Mouse (Mus musculus): ENCODE results near the gene Ctdnep1.

Gene Ctdnep1

GRCm38 (mm10) chr11:69981141-69981762 lies at the start of gene Ctdnep1:
TSS of gene Ctdnep1 (plus strand) at chr11:69981156.
- no peak for DNase-seq (ENCODE audit: low read depth, low spot score)

GRCm38 (mm10) chr11:69931769-69932168 lies 49.2 kb upstream of the Ctdnep1 start:
- no peak for DNase-seq (ENCODE audit: low read depth, low spot score)

GRCm38 (mm10) chr11:69932254-69932653 lies 48.7 kb upstream of the Ctdnep1 start:
- DNase-seq (ENCODE audit: low read depth, low spot score), result no peak

GRCm38 (mm10) chr11:69933066-69933465 lies 47.9 kb upstream of the Ctdnep1 start:
- no peak for DNase-seq (ENCODE audit: low read depth, low spot score)

GRCm38 (mm10) chr11:69934169-69934568 lies 46.8 kb upstream of the Ctdnep1 start:
- no peak for DNase-seq (ENCODE audit: low read depth, low spot score)

- no peak for DNase-seq (ENCODE audit: low read depth, low spot score)
These were observed 46.3 kb upstream of the Ctdnep1 start for GRCm38 (mm10) chr11:69934681-69935080.

GRCm38 (mm10) chr11:69935137-69935879 lies 45.6 kb upstream of the Ctdnep1 start, which contains the start of gene Ybx2:
TSS of gene Ybx2 (plus strand) at chr11:69935796.
- DNase-seq (ENCODE audit: low read depth, low spot score), result peak; percentile 85

- no peak for DNase-seq (ENCODE audit: low read depth, low spot score)
These were observed 44.8 kb upstream of the Ctdnep1 start for GRCm38 (mm10) chr11:69936156-69936555.

GRCm38 (mm10) chr11:69936714-69937347 lies 44.1 kb upstream of the Ctdnep1 start:
- no peak for DNase-seq (ENCODE audit: low read depth, low spot score)

- no peak for DNase-seq (ENCODE audit: low read depth, low spot score)
These were observed 43.6 kb upstream of the Ctdnep1 start for GRCm38 (mm10) chr11:69937385-69937784.

GRCm38 (mm10) chr11:69937834-69938233 lies 43.1 kb upstream of the Ctdnep1 start:
- no peak for DNase-seq (ENCODE audit: low read depth, low spot score)

- no peak for DNase-seq (ENCODE audit: low read depth, low spot score)
These were observed 42.5 kb upstream of the Ctdnep1 start for GRCm38 (mm10) chr11:69938401-69938979.

GRCm38 (mm10) chr11:69939181-69939580 lies 41.8 kb upstream of the Ctdnep1 start:
- DNase-seq (ENCODE audit: low read depth, low spot score), result no peak

- no peak for DNase-seq (ENCODE audit: low read depth, low spot score)
These were observed 41.2 kb upstream of the Ctdnep1 start for GRCm38 (mm10) chr11:69939731-69940130.

- no peak for DNase-seq (ENCODE audit: low read depth, low spot score)
These were observed 40.0 kb upstream of the Ctdnep1 start for GRCm38 (mm10) chr11:69940962-69941361.

- DNase-seq (ENCODE audit: low read depth, low spot score), result no peak
These were observed 35.7 kb upstream of the Ctdnep1 start for GRCm38 (mm10) chr11:69945216-69945615.

- no peak for DNase-seq (ENCODE audit: low read depth, low spot score)
These were observed 34.7 kb upstream of the Ctdnep1 start for GRCm38 (mm10) chr11:69945997-69946891.

GRCm38 (mm10) chr11:69947337-69948065 lies 33.5 kb upstream of the Ctdnep1 start:
- no peak for DNase-seq (ENCODE audit: low read depth, low spot score)

GRCm38 (mm10) chr11:69948066-69948762 lies 32.7 kb upstream of the Ctdnep1 start, which contains the start of gene Slc2a4:
TSS of gene Slc2a4 (minus strand) at chr11:69948188.
- peak; percentile 64 for DNase-seq (ENCODE audit: low read depth, low spot score)

- DNase-seq (ENCODE audit: low read depth, low spot score), result no peak
These were observed 32.2 kb upstream of the Ctdnep1 start for GRCm38 (mm10) chr11:69948763-69949150.

Measured in brain, embryonic 18.5 days (tissue).